Mouse (Mus musculus) gastrocnemius, postnatal 25 days (tissue): ENCODE measurements around the gene Coro1b. TPM values are rescaled to one million over a fixed set of nuclear protein-coding genes. Genes with fewer than 3 reads are reported as not detected.

Source experiments
- DNase-seq: peaks from one replicate; pipeline ENCODE4 v3.0.0; 2022
- long read RNA-seq, 2 experiments: library from polyadenylated mRNA; stranded (forward); transcript quantifications; one replicate each; pipeline ENCODE4 v2.0.0; 2021
- total RNA-seq, 2 experiments: library from RNA; stranded (reverse); gene quantifications; 1 replicate in 1 of 2; 2 replicates in 1 of 2; pipeline ENCODE4 v1.2.3; 2021

Gene Coro1b
- 10 to 100 TPM; 15.9 to 24.1 TPM for total RNA-seq
- long read RNA-seq, experiment 1, partial matches to known transcripts = 3 of 16 reads
- long read RNA-seq, experiment 1, other reads (novel, unspliced or antisense) = 11 of 16 reads
- long read RNA-seq, experiment 2, partial matches to known transcripts = 1 of 12 reads
- long read RNA-seq, experiment 2, other reads (novel, unspliced or antisense) = 7 of 12 reads

DNA sequence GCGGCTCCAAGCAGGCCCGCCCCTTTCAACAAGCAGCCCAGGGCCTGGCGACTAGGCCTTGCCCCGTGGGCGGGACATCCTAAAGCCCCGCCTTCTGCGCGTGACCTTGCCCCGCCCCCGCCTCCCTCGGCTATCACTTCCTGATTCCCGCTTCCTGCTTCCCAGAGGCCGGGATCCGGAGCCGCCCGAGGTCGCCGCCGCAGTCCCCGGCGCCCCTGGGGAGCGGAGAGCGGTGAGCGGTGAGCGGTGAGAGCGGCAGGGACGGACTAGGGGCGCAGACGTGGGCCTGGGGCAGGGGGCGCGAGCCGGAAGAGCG lies at the start of gene Coro1b:
TSS of gene Coro1b (plus strand) at position 129 of the 316 bp plus-strand sequence.
- DNase-seq = peak; percentile 98

- DNase-seq = peak; percentile 89
These were observed 49.4 kb upstream of the Coro1b start for GRCm38 (mm10) chr19:4099056-4099455.

GRCm38 (mm10) chr19:4099837-4100717 lies 48.3 kb upstream of the Coro1b start, which contains the start of gene Pitpnm1:
Gene Pitpnm1, plus strand, starts transcription at chr19:4099998.
- peak; percentile 80 for DNase-seq

DNA sequence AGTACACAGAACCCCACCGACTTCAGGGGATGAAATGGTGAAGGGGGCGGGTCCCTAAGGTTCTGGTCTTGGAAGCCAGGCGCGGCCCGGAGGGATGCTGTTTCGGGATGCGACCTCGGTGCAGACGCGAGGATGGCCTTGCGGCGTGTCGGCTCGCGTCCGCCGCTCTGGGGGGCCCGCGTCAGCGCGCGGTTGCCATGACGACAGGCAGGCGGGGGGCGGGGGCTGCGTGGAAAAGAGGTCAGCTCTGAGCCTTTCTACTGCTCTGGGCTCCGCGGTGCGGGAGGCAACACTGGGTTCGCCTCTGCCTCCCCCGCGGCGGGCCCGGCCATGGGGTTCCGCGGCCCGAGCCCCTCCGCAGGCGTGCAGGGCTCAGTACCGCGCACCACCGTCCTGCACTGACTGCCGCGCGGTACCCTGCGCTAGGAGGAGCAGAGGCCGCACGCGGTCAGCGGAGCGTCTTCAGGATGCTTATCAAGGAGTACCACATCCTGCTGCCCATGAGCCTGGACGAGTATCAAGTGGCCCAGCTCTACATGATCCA lies 47.6 kb upstream of the Coro1b start:
- DNase-seq = no peak

DNA sequence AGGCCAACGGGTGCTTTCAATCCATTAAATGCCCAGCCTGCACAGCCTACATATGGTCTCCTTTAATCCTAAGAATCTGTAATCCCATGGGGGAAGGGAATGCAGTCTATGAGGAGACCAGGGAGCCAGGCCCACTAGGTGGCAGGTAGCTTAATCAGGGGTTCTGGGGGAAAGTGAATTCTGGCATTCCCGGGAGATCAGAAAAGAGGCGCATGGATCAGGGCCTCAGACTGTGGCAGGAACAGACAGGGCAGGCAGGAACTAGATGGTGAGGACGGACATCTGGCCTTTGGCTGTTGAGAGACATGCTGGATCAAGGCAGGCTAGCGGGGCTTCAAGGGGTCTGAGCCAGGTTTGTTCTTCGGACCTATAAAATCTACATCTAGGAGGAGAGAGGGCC lies 47.0 kb upstream of the Coro1b start:
- no peak for DNase-seq

DNA sequence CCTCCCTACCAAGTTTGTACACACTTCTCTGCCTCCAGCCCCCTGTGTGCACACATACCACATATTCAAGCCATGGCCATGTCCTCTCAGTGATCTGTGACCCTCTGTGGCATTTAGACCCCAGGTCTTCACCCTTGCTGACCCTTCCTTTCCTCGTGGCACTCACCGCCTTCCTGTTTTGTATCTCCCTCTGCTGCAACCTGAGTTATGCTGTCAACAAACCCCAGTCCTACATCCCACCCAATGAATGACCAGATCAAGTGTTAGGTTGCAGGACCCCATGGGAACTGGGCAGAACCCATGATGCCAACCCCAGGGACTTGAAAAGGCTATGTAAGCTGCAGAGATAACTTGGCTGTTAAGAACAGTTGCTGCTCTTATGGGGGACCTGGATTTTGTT lies 46.4 kb upstream of the Coro1b start:
- no peak for DNase-seq

GRCm38 (mm10) chr19:4102626-4103025 lies 45.8 kb upstream of the Coro1b start:
- DNase-seq = no peak

GRCm38 (mm10) chr19:4103294-4103693 lies 45.1 kb upstream of the Coro1b start:
- no peak for DNase-seq

DNA sequence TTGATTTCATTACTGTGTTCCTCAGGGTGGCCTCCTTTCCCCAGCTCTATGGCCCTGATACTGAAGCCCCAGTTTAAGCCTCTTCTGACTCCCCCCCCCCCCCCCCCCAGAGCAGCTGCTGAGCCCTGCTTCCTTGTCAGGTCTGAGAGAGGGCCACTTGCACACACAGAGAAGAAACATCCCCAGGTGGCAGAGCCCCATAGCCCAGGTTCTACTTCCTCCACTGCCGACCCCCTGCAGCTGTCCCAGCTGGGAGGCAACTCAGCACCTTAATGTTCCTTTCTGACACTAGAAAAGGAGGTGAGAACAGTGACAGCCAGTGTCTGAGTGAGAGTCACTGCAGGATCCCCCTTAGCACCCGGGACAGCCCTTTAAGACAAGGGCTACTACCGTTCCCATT lies 44.6 kb upstream of the Coro1b start:
- no peak for DNase-seq

GRCm38 (mm10) chr19:4104675-4105194 lies 43.7 kb upstream of the Coro1b start:
- no peak for DNase-seq

- DNase-seq = no peak
These were observed 41.8 kb upstream of the Coro1b start for GRCm38 (mm10) chr19:4106654-4107053.

GRCm38 (mm10) chr19:4108535-4108934 lies 39.9 kb upstream of the Coro1b start:
- DNase-seq = no peak

GRCm38 (mm10) chr19:4112063-4112960 lies 36.1 kb upstream of the Coro1b start:
- DNase-seq = no peak

GRCm38 (mm10) chr19:4113186-4113805 lies 35.1 kb upstream of the Coro1b start:
- DNase-seq = peak; percentile 75

DNA sequence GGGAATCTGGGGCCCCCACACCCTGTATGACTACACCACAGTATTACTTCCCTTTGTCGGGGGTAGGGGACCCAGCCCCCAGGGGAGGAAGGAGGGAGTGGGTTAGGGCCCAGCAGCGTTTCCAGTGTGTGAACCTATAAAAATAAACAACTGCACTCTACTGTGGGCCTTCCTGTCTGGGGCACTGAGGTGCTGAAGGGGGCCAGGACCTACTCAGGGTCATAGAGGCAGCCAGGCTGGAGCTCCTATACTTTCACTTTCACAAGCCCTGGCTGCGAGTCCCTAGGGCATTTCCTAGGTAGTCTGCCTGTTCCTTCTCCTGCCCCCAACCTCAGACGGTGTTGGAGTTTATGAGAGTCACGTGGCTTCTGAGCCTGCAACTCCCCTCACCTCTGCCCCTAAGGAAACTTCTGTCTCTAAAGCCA lies 34.6 kb upstream of the Coro1b start:
- DNase-seq = no peak

- DNase-seq = no peak
These were observed 33.9 kb upstream of the Coro1b start for GRCm38 (mm10) chr19:4114551-4114950.

DNA sequence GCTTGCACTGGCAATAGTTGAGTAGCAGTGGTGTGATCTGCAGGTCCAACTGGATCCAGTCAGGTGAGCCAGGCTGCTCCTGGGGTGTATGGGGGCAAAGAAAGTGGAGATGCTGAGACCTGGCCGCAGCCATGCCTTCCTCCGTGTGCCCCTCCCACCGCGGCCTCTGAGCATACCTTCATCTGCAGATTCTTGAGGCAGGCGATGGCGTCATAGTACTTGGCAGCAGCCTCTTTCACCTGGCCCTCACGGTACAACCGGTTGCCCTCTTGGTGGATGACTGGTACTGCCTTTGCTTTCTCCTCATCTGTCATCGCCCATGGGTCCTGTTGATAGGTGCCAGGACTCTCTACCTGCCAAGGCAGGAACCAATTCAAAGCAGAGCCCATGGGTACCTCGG lies 33.3 kb upstream of the Coro1b start:
- DNase-seq = no peak

GRCm38 (mm10) chr19:4115816-4116215 lies 32.6 kb upstream of the Coro1b start:
- no peak for DNase-seq

- DNase-seq = no peak
These were observed 31.4 kb upstream of the Coro1b start for GRCm38 (mm10) chr19:4117006-4117405.

DNA sequence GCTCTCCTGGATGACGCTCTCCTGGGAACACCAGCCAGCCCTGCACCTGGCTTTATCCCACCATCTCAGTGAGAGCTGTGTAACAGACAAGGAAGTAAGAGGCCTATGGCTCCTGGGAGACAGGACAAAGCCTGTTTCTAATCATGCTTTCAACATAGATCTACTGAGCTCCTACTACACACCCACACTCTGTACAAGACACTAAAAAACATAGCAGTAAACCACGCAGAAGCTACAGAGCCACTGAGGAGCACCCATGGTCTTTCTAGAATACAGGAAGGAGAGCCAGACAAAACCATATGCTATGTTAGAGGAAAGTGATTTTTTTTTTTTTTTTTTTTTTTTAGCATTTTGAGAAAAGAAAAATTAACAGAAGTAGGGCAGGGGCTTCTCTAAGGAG lies 30.1 kb upstream of the Coro1b start:
- DNase-seq = no peak

- DNase-seq = no peak
These were observed 28.5 kb upstream of the Coro1b start for GRCm38 (mm10) chr19:4119716-4120487.
